Mouse (Mus musculus): ENCODE results near the gene Nadk. TPM values are rescaled to one million over a fixed set of nuclear protein-coding genes. Genes with fewer than 3 reads are reported as not detected.
"Not testable (repeated sequence)": the region's sequence is repeated elsewhere in the genome, so short reads cannot be mapped to it uniquely, and the experiment has no call there.

Gene Nadk
- total and polyA plus RNA-seq, 2 experiments from 2014 or later = 48.2 to 81.6 TPM

DNA sequence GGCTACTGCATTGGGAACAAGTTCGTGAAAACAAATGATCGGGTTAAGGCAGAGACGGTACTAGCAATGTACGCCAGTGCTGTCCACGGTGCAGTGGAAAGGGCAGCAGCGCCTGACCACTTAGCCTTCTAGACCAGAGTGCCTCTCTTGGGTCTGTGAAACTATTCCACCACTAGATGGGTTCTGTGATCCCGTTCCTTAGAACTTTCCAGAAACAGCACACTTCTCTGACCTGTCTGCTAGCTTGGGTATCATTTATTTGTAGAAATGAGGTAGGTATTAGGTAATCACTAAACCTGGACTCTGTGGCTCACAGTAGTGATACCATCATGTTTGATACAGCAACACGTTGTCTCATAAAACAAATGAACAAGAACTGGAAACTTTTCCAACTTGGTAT is 4.4 kb downstream of the Nadk start:
- H3K4me1 ChIP-seq (ENCODE audit: insufficient read depth, low read length) = peaks cover 11% of the 10 kb centered on the region; the same call in 1 of the 2 replicates
- H3K9ac ChIP-seq (replicated peaks; ENCODE audit: low read length, poor library complexity, severe bottlenecking) = no peak overlapping the region
- DNase-seq (ENCODE audit: low spot score) = no peak
- H3K4me2 ChIP-seq (ENCODE audit: low read depth, low read length, poor library complexity, severe bottlenecking) = no peak overlapping the region
- H3K9me3 ChIP-seq (ENCODE audit: low read length) = no peaks in the 10 kb centered on the region
- no peaks in the 10 kb centered on the region for H3K27me3 ChIP-seq (ENCODE audit: insufficient read depth, low read length)
- no peak for ATAC-seq (ENCODE audit: low FRiP score)
- H3K4me3 ChIP-seq (ENCODE audit: low read depth, low read length) = no peak overlapping the region
- WGBS = 89% methylated on average over 8 of the region's 8 CpGs
- H3K36me3 ChIP-seq (ENCODE audit: insufficient read depth, low read length) = 0 out of 2 replicates have a peak, but pooled peaks cover 2% of the 10 kb centered on the region
- 0 out of 2 replicates have a peak, but pooled peaks have one; percentile 5 for TF ChIP-seq CTCF (IDR thresholded peaks at IDR 0.05)
- H3K27ac ChIP-seq (ENCODE audit: low read depth, low read length) = no peak overlapping the region

DNA sequence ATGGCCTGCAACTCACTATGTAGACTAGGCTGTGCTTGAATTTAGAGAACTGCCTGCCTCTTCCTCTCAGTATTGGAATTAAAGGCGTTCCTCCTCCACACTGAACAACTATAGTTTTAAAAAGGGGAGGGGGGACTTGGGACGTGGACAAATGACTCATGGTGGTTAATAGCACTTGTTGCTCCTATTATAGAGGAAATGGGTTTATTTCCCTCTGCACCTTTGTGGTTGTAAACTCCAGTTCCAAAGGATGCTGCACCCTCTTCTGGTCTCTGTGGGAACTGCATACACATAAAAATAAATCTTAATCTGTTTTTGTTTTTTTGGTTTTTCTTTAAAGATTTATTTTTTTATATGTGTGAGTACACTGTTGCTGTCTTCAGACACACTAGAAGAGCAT is 6.0 kb downstream of the Nadk start:
- TF ChIP-seq CTCF (IDR thresholded peaks at IDR 0.05) = peak; percentile 84
- no peak for ATAC-seq (ENCODE audit: low FRiP score)
- H3K9me3 ChIP-seq (ENCODE audit: low read length) = no peaks in the 10 kb centered on the region
- H3K4me1 ChIP-seq (ENCODE audit: insufficient read depth, low read length) = peaks cover 11% of the 10 kb centered on the region; the same call in 1 of the 2 replicates
- 0 out of 2 replicates have a peak, but pooled peaks cover 2% of the 10 kb centered on the region for H3K36me3 ChIP-seq (ENCODE audit: insufficient read depth, low read length)
- peak; percentile 36 for DNase-seq (ENCODE audit: low spot score)
- no peak overlapping the region for H3K4me2 ChIP-seq (ENCODE audit: low read depth, low read length, poor library complexity, severe bottlenecking)
- no peak overlapping the region for H3K4me3 ChIP-seq (ENCODE audit: low read depth, low read length)
- no peaks in the 10 kb centered on the region for H3K27me3 ChIP-seq (ENCODE audit: insufficient read depth, low read length)
- 46% methylated on average over 2 of the region's 2 CpGs for WGBS
- no peak overlapping the region for H3K9ac ChIP-seq (replicated peaks; ENCODE audit: low read length, poor library complexity, severe bottlenecking)
- no peak overlapping the region for H3K27ac ChIP-seq (ENCODE audit: low read depth, low read length)

- DNase-seq (ENCODE audit: low spot score) (no peak), ATAC-seq (ENCODE audit: low FRiP score) (no peak)
- Histone ChIP-seq H3K27me3 (ENCODE audit: insufficient read depth, low read length) (no peaks in the 10 kb centered on the region), H3K4me2 (ENCODE audit: low read depth, low read length, poor library complexity, severe bottlenecking) (no peak overlapping the region), H3K4me1 (ENCODE audit: insufficient read depth, low read length) (peaks cover 11% of the 10 kb centered on the region; the same call in 1 of the 2 replicates), H3K9ac (replicated peaks; ENCODE audit: low read length, poor library complexity, severe bottlenecking) (no peak overlapping the region), H3K9me3 (ENCODE audit: low read length) (no peaks in the 10 kb centered on the region), H3K36me3 (ENCODE audit: insufficient read depth, low read length) (0 out of 2 replicates have a peak, but pooled peaks cover 2% of the 10 kb centered on the region), H3K27ac (ENCODE audit: low read depth, low read length) (no peak overlapping the region), H3K4me3 (ENCODE audit: low read depth, low read length) (no peak overlapping the region)
- 93% methylated on average over 7 of the region's 7 CpGs for WGBS
- no peak for TF ChIP-seq CTCF (IDR thresholded peaks at IDR 0.05)
Measured at GRCm38 (mm10) chr4:155568632-155569370, 6.6 kb downstream of the Nadk start.

- no peaks in the 10 kb centered on the region for H3K9me3 ChIP-seq (ENCODE audit: low read length)
- no peaks in the 10 kb centered on the region for H3K27me3 ChIP-seq (ENCODE audit: insufficient read depth, low read length)
- DNase-seq (ENCODE audit: low spot score) = no peak
- H3K4me3 ChIP-seq (ENCODE audit: low read depth, low read length) = no peak overlapping the region
- ATAC-seq (ENCODE audit: low FRiP score) = no peak
- no peak overlapping the region for H3K9ac ChIP-seq (replicated peaks; ENCODE audit: low read length, poor library complexity, severe bottlenecking)
- no peak for TF ChIP-seq CTCF (IDR thresholded peaks at IDR 0.05)
- H3K27ac ChIP-seq (ENCODE audit: low read depth, low read length) = no peak overlapping the region
- H3K36me3 ChIP-seq (ENCODE audit: insufficient read depth, low read length) = 0 out of 2 replicates have a peak, but pooled peaks cover 2% of the 10 kb centered on the region
- no peak overlapping the region for H3K4me2 ChIP-seq (ENCODE audit: low read depth, low read length, poor library complexity, severe bottlenecking)
- 89% methylated on average over 6 of the region's 6 CpGs for WGBS
- peaks cover 6% of the 10 kb centered on the region; the same call in 1 of the 2 replicates for H3K4me1 ChIP-seq (ENCODE audit: insufficient read depth, low read length)
Measured at GRCm38 (mm10) chr4:155569818-155570217, 7.6 kb downstream of the Nadk start.

DNA sequence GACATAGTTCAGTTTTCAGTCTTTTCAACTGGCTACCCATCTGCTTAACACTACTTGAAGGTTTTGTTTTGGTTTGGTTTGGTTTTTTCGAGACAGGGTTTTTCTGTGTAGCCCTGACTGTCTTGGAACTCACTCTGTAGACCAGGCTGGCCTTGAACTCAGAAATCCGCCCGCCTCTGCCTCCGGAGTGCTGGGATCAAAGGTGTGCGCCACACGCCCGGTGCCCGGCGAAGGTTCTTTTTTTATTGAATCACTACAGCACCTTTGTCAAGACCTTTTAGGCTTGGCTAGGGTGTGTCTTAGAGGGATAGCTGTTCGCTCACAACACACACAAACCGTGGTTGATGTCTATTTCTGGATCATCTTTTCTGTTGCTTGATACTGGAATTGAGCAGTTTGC is 8.1 kb downstream of the Nadk start:
- 98% methylated on average over 11 of the region's 11 CpGs for WGBS

DNA sequence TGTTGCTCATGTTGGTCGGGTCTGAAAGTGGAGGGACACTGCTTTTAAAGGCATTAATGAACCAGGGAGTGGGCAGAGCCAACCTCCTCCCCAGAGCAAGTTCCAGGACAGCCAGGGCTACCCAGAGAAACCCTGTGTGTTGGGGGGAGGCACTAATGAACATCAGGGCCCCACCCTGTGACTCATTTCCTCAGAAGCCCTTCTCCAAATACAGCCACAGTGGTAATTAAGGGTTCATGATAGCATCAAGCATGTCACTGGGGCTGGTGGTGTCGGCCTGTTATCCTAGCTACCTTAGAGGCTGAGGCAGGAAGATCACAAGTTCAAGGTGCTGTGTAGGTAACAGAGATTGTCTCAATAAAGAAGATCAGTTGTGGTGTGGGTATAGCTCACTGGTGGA is 9.3 kb downstream of the Nadk start:
- H3K9me3 ChIP-seq (ENCODE audit: low read length) = no peaks in the 10 kb centered on the region
- H3K27ac ChIP-seq (ENCODE audit: low read depth, low read length) = no peak overlapping the region
- no peak for TF ChIP-seq CTCF (IDR thresholded peaks at IDR 0.05)
- H3K4me3 ChIP-seq (ENCODE audit: low read depth, low read length) = no peak overlapping the region
- DNase-seq (ENCODE audit: low spot score) = no peak
- H3K36me3 ChIP-seq (ENCODE audit: insufficient read depth, low read length) = 0 out of 2 replicates have a peak, but pooled peaks cover 2% of the 10 kb centered on the region
- no peak for ATAC-seq (ENCODE audit: low FRiP score)
- no peaks in the 10 kb centered on the region for H3K4me1 ChIP-seq (ENCODE audit: insufficient read depth, low read length)
- H3K27me3 ChIP-seq (ENCODE audit: insufficient read depth, low read length) = no peaks in the 10 kb centered on the region
- WGBS = 76% methylated on average over 2 of the region's 2 CpGs
- no peak overlapping the region for H3K9ac ChIP-seq (replicated peaks; ENCODE audit: low read length, poor library complexity, severe bottlenecking)
- H3K4me2 ChIP-seq (ENCODE audit: low read depth, low read length, poor library complexity, severe bottlenecking) = no peak overlapping the region

More for the DNA sequence above, 8.1 kb downstream of the Nadk start:
- DNase-seq (ENCODE audit: low spot score); H3K27ac ChIP-seq (ENCODE audit: low read depth, low read length); H3K4me1 ChIP-seq (ENCODE audit: insufficient read depth, low read length); ATAC-seq (ENCODE audit: low FRiP score); H3K36me3 ChIP-seq (ENCODE audit: insufficient read depth, low read length); H3K27me3 ChIP-seq (ENCODE audit: insufficient read depth, low read length); H3K4me3 ChIP-seq (ENCODE audit: low read depth, low read length); H3K9ac ChIP-seq (replicated peaks; ENCODE audit: low read length, poor library complexity, severe bottlenecking); H3K9me3 ChIP-seq (ENCODE audit: low read length); H3K4me2 ChIP-seq (ENCODE audit: low read depth, low read length, poor library complexity, severe bottlenecking): not testable (repeated sequence)
